13 mouse cellular contexts compared by ENCODE assay signal in genomic region chr4:88211200-88211885, GRCm38 (mm10).
DNase-seq lines count a peak whose midpoint lies in the region; ATAC-seq and TF ChIP-seq lines count a peak whose summit lies in the region.
"Had no signal": no experiment of that assay in that cellular context is flagged by ENCODE, and none has a peak within 500 bp of the region (broad histone marks: within the 10 kb centered on the region; RNA-seq: fewer than 3 reads in every experiment).

No protein-coding gene starts in this region.

- no peak overlapping the region for H3K4me3 ChIP-seq in forebrain, embryonic 11.5 days (ENCODE audit: low read depth, low read length)
- no peak overlapping the region for H3K4me3 ChIP-seq in forebrain, embryonic 10.5 days
- H3K4me3 ChIP-seq in hindbrain, postnatal 0 days (ENCODE audit: low read length), result no peak overlapping the region
- H3K4me3 ChIP-seq in gastrocnemius, adult 2 months, result no peak overlapping the region
- no peak overlapping the region for H3K4me3 ChIP-seq in kidney, embryonic 15.5 days (replicated peaks)

- peak; percentile 73; the same call in 1 of the 2 replicates for ATAC-seq in forebrain, embryonic 11.5 days (replicated peaks; ENCODE audit: low FRiP score)
- peak; percentile 80 for ATAC-seq in hindbrain, postnatal 0 days
- no peak for ATAC-seq in kidney, embryonic 15.5 days (replicated peaks; ENCODE audit: low FRiP score)

- intact Hi-C loops in gastrocnemius, adult 2 months (cut with DNase I), result no loop called here

- H3K9ac ChIP-seq in forebrain, embryonic 11.5 days (ENCODE audit: low read length), result no peak overlapping the region
- H3K9ac ChIP-seq in hindbrain, postnatal 0 days (replicated peaks; ENCODE audit: low read length), result no peak overlapping the region
- H3K9ac ChIP-seq in kidney, embryonic 15.5 days, result no peak overlapping the region
- H3K9ac ChIP-seq: lung, embryonic 14.5 days had no signal

- H3K27ac ChIP-seq in forebrain, embryonic 11.5 days (ENCODE audit: low read depth, low read length), result no peak overlapping the region
- H3K27ac ChIP-seq in forebrain, embryonic 10.5 days, result no peak overlapping the region
- peak overlapping the region; percentile 57 for H3K27ac ChIP-seq in hindbrain, postnatal 0 days
- H3K27ac ChIP-seq in gastrocnemius, adult 2 months, result no peak overlapping the region
- H3K27ac ChIP-seq in kidney, embryonic 15.5 days, result no peak overlapping the region
- H3K27ac ChIP-seq: stomach, postnatal 0 days had no signal

- no peak for DNase-seq in forebrain, embryonic 11.5 days (ENCODE audit: low spot score)
- DNase-seq in forebrain, embryonic 10.5 days (ENCODE audit: extremely low spot score, low spot score), result no peak
- DNase-seq in retina, postnatal 1 day, result peak; percentile 29
- DNase-seq in retina, embryonic 14.5 days (ENCODE audit: low spot score), result no peak
- DNase-seq in hindbrain, postnatal 0 days (ENCODE audit: low spot score), result peak; percentile 77
- DNase-seq in lung, postnatal 10 days, result no peak
- DNase-seq in gastrocnemius, adult 2 months, result no peak
- DNase-seq: adrenal gland, postnatal 10 days; heart, postnatal 36 days; kidney, adult 9 months; lung, embryonic 14.5 days had no signal

- H3K27me3 ChIP-seq in forebrain, embryonic 11.5 days (ENCODE audit: control insufficient read depth, insufficient read depth, low read length), result no peaks in the 10 kb centered on the region
- no peaks in the 10 kb centered on the region for H3K27me3 ChIP-seq in forebrain, embryonic 10.5 days (ENCODE audit: poor library complexity, severe bottlenecking)
- no peaks in the 10 kb centered on the region for H3K27me3 ChIP-seq in hindbrain, postnatal 0 days (ENCODE audit: insufficient read depth, low read length)
- no peaks in the 10 kb centered on the region for H3K27me3 ChIP-seq in kidney, embryonic 15.5 days

- no peaks in the 10 kb centered on the region for H3K9me3 ChIP-seq in forebrain, embryonic 11.5 days (ENCODE audit: control insufficient read depth, low read length)
- H3K9me3 ChIP-seq in forebrain, embryonic 10.5 days, result no peaks in the 10 kb centered on the region
- no peaks in the 10 kb centered on the region for H3K9me3 ChIP-seq in hindbrain, postnatal 0 days (ENCODE audit: low read length)
- H3K9me3 ChIP-seq in kidney, embryonic 15.5 days (replicated peaks), result no peaks in the 10 kb centered on the region

- no peak for TF ChIP-seq CTCF in hindbrain, postnatal 0 days (IDR thresholded peaks at IDR 0.05; ENCODE audit: low read depth)
- TF ChIP-seq CTCF in gastrocnemius, adult 2 months (IDR thresholded peaks at IDR 0.05), result no peak

- 62% methylated on average over 2 of the region's 2 CpGs for WGBS in forebrain, embryonic 11.5 days
- WGBS in forebrain, embryonic 10.5 days, result 89% methylated on average over 2 of the region's 2 CpGs
- 38% methylated on average over 2 of the region's 2 CpGs for WGBS in hindbrain, postnatal 0 days
- WGBS in kidney, embryonic 15.5 days, result 71% methylated on average over 2 of the region's 2 CpGs

- H3K4me1 ChIP-seq in forebrain, embryonic 11.5 days (replicated peaks; ENCODE audit: control insufficient read depth, insufficient read depth, low read length), result no peaks in the 10 kb centered on the region
- peaks cover 20% of the 10 kb centered on the region for H3K4me1 ChIP-seq in forebrain, embryonic 10.5 days
- peaks cover 13% of the 10 kb centered on the region for H3K4me1 ChIP-seq in hindbrain, postnatal 0 days (ENCODE audit: insufficient read depth, low read length)
- H3K4me1 ChIP-seq in kidney, embryonic 15.5 days, result no peaks in the 10 kb centered on the region

- no peaks in the 10 kb centered on the region for H3K36me3 ChIP-seq in forebrain, embryonic 11.5 days (ENCODE audit: control insufficient read depth, insufficient read depth, low read length)
- H3K36me3 ChIP-seq in forebrain, embryonic 10.5 days (replicated peaks), result no peaks in the 10 kb centered on the region
- no peaks in the 10 kb centered on the region for H3K36me3 ChIP-seq in hindbrain, postnatal 0 days (ENCODE audit: insufficient read depth, low read length)
- no peaks in the 10 kb centered on the region for H3K36me3 ChIP-seq in kidney, embryonic 15.5 days

- H3K4me2 ChIP-seq in forebrain, embryonic 11.5 days (ENCODE audit: low read depth, low read length, severe bottlenecking), result no peak overlapping the region
- H3K4me2 ChIP-seq in hindbrain, postnatal 0 days (ENCODE audit: low read depth, low read length), result no peak overlapping the region
- H3K4me2 ChIP-seq in kidney, embryonic 15.5 days, result no peak overlapping the region
- H3K4me2 ChIP-seq: lung, embryonic 14.5 days had no signal

Comparison
In these comparisons a context has a peak if more than half of its experiments do, and no peak if none do; other contexts are left out.
1. DNase-seq: peak in retina, postnatal 1 day (single experiment) and hindbrain, postnatal 0 days (single experiment); none in forebrain, embryonic 11.5 days (single experiment), forebrain, embryonic 10.5 days (single experiment), retina, embryonic 14.5 days (single experiment), lung, postnatal 10 days (single experiment) and gastrocnemius, adult 2 months (single experiment).